Mouse (Mus musculus): Measurements from ENCODE around the gene Fuz. TPM values are rescaled to one million over a fixed set of nuclear protein-coding genes. Genes with fewer than 3 reads are reported as not detected.
A peak's percentile ranks its signal among the peaks of the same experiment; 100 is the strongest.

Gene Fuz
- 13.6 and 14.6 TPM in 2 replicates for polyA plus RNA-seq (2015; fragmentation: Nextera tagmentation; extraction: Ambion mirVana)

DNA sequence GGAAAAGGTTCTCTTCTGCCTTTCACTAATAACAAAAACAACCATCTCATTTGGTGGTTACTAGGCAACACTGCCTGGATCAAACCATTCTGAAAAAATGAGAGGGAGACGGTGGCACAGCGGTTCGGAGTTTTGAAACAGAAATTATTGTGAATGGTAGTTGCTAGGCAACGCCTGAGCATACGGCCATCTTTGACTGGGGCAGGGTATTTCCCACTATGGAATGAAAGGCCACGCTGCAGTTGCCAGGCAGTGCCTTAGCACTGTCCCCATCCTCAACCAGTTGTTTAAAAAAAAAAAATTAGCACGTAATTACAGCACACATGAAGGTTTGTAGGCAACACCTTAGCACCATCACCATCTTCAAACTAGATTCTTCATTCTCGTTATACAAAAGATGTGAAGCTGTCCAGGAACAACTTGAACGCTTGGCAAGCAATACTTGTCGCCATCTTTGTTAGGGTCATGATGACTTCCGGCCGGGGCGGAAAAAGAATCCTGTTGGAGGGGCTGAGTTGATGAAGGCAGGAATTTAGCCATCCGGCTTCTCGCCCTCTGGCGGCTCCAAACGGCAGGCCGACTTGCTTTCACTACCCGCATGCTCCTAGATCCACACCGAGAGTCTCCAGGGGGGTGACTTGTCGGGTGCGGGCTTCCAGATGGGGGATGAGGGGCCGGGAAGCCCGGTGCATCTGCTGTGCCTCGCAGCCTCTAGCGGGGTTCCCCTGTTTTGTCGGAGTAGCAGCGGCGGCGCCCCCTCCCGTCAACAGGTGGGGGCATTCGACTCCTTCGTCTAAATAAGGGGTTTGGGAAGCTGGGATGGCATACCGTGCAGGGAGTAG lies at the start of gene Fuz:
Gene Fuz, plus strand, starts transcription at position 487 of the 842 bp plus-strand sequence.
- peak within 1 kb of the TSS; percentile 76 for H3K4me2 ChIP-seq
- H3K27me3 ChIP-seq (replicated peaks) = no peaks in the 10 kb centered on the region
- peak within 1 kb of the TSS; percentile 67 for H3K4me3 ChIP-seq
- peak within 1 kb of the TSS; percentile 89 for H3K27ac ChIP-seq (replicated peaks)
- ATAC-seq (ENCODE audit: extremely low read depth, insufficient number of reproducible peaks, low FRiP score, low TSS enrichment) = no peak; the same call in 1 of the 2 replicates
- WGBS = 1% methylated on average over 34 of the region's 34 CpGs
- H3K9me3 ChIP-seq = no peaks in the 10 kb centered on the region
- peak within 1 kb of the TSS; percentile 85 for H3K9ac ChIP-seq
- peaks cover 24% of the 10 kb centered on the region for H3K36me3 ChIP-seq
- H3K4me1 ChIP-seq = peaks cover 48% of the 10 kb centered on the region

DNA sequence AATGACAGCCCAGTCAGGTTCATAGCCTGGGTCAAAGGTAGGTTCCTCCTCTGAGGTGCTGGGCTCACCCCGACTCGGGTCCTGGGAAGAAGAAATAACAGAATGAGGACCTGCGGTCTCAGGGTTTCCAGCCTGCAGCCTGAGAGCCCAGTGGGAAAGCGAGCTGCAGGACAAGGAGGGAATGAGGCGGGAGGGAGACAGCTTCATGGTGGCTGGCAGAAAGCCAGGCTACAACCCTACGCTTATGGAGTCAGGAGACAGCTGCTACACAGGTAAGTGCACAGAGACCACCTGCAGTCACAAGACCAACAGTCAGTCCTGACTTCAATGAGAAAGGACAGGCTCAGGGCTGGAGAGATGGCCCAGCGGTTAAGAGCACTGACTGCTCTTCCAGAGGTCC lies 49.1 kb upstream of the Fuz start:
- H3K9ac ChIP-seq = no peak overlapping the region
- H3K4me3 ChIP-seq = peak overlapping the region; percentile 8; the same call in 1 of the 2 replicates
- H3K27ac ChIP-seq (replicated peaks) = no peak overlapping the region
- WGBS = 90% methylated on average over 7 of the region's 7 CpGs
- no peak overlapping the region for H3K4me2 ChIP-seq
- peaks cover 25% of the 10 kb centered on the region for H3K4me1 ChIP-seq
- ATAC-seq (ENCODE audit: extremely low read depth, insufficient number of reproducible peaks, low FRiP score, low TSS enrichment) = no peak
- H3K27me3 ChIP-seq (replicated peaks) = 0 out of 2 replicates have a peak, but pooled peaks cover 5% of the 10 kb centered on the region
- no peaks in the 10 kb centered on the region for H3K9me3 ChIP-seq
- H3K36me3 ChIP-seq = peaks cover 59% of the 10 kb centered on the region

DNA sequence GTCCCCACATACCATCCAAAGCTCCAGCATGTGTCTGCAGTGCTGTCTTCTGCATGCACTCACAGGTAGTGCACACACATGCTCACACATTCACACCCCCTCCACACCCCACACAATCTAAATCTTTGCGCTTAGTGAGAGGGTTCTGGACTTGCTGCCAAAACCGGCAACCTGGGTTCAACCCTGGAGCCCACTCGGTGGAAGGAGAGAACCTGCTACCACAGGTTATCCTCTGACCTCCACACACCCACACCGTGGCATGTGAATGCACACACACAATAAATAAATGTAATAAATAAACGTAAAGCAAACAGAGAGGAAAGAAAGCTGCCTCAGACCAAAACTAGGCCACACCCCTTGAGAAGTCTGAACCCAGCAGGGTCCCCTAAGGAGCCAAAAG lies 48.1 kb upstream of the Fuz start:
- H3K4me1 ChIP-seq = peaks cover 32% of the 10 kb centered on the region
- H3K36me3 ChIP-seq = peaks cover 58% of the 10 kb centered on the region
- peak overlapping the region; percentile 82 for H3K4me3 ChIP-seq
- 72% methylated on average over 5 of the region's 5 CpGs for WGBS
- no peak for ATAC-seq (ENCODE audit: extremely low read depth, insufficient number of reproducible peaks, low FRiP score, low TSS enrichment)
- no peaks in the 10 kb centered on the region for H3K9me3 ChIP-seq
- no peaks in the 10 kb centered on the region for H3K27me3 ChIP-seq (replicated peaks)
- H3K4me2 ChIP-seq = peak overlapping the region; percentile 96
- peak overlapping the region; percentile 99; the same call in 1 of the 2 replicates for H3K27ac ChIP-seq (replicated peaks)
- H3K9ac ChIP-seq = peak overlapping the region; percentile 94

DNA sequence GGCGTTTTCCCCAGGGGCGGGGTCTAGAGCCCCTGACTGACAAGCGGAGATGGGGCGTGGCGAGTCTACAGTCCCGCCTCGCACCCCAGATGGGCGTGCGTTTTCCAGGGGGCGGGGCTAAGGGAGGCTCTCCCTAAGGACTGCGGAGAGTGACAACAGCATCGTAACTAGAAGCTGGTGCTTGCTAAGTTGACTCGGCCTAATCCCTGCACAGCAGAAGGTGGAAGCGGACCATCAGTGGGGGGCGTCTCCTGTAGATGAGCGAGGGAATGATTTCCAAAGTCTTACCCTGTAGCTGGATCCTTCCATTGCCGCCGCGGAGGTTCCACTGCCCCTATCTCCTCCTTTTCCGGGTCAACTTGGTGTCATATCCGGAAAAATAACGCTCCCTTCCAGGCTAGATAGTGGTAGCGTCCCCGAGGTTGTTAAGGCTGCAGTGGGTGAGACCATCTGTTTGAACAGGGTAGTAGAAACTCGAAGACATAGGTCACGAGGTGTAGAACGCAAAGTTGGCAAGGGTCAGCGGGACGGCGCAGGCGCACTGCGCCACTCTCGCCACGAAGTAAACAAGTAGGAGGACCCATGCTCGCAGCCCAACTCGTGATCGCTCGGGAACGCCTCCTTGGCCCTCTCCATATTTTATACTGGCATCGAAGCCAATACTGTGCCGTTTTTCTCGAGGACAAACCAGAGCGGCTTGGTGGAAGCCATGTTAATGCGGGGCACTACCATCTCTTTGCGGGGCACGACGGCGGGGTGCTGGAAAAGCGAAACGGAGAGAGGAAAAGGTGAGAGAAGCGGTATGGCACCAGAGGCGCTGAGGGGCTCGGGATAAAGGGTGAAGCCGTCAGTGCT lies 47.1 kb upstream of the Fuz start, which contains the start of the genes Akt1s1 and Tbc1d17:
Gene Akt1s1, plus strand, starts transcription at position 431 of the 855 bp plus-strand sequence.
Gene Tbc1d17, minus strand, starts transcription at position 519 of the 855 bp plus-strand sequence.
- peak within 1 kb of the TSS; percentile 82 for H3K4me3 ChIP-seq
- no peaks in the 10 kb centered on the region for H3K27me3 ChIP-seq (replicated peaks)
- peaks cover 42% of the 10 kb centered on the region for H3K4me1 ChIP-seq
- WGBS = under 1% methylated on average over 54 of the region's 54 CpGs
- no peaks in the 10 kb centered on the region for H3K9me3 ChIP-seq
- H3K27ac ChIP-seq (replicated peaks) = peak within 1 kb of the TSS; percentile 99
- peak; percentile 81 for ATAC-seq (ENCODE audit: extremely low read depth, insufficient number of reproducible peaks, low FRiP score, low TSS enrichment)
- peaks cover 53% of the 10 kb centered on the region for H3K36me3 ChIP-seq
- peak within 1 kb of the TSS; percentile 94 for H3K9ac ChIP-seq
- H3K4me2 ChIP-seq = peak within 1 kb of the TSS; percentile 96

DNA sequence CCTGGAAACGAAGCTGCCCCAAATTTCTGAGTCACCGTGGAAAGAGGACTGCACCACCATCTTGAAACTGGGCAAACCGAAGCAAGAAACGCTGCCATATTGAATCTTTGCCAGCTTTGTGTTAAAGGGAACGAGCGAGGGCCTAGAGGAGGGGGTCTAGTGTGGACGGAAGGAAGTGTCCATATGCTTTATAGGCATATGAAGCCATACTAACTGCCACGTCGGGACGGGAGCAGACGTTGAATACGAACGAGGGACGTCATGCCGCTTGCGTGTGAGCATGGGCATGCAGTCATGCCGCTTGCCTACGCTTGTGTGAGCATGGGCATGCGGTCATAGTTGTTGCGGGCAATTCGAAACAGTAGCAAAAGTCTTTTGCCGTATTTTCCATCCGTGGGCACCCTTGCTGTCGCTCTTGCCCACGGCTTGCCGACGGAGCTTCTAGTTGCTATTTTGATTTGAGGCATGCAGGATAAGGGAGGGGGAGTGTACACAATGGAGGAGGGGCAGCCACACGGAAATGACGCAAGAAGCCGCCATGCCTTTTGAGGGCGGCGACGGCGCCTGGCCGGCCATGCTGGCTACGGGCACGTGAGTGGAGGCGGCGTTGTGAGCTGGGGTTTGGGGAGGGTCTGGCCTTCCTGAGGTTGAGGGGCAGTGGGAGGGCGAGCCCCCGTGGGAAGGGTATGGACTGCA lies 46.3 kb upstream of the Fuz start:
- Histone ChIP-seq H3K4me3 (peak overlapping the region; percentile 82), H3K9ac (peak overlapping the region; percentile 94), H3K4me2 (peak overlapping the region; percentile 96), H3K27ac (replicated peaks) (peak overlapping the region; percentile 99), H3K4me1 (peaks cover 47% of the 10 kb centered on the region), H3K36me3 (peaks cover 46% of the 10 kb centered on the region), H3K27me3 (replicated peaks) (no peaks in the 10 kb centered on the region), H3K9me3 (no peaks in the 10 kb centered on the region)
- ATAC-seq (ENCODE audit: extremely low read depth, insufficient number of reproducible peaks, low FRiP score, low TSS enrichment) = peak; percentile 53; the same call in 1 of the 2 replicates
- under 1% methylated on average over 41 of the region's 41 CpGs for WGBS

DNA sequence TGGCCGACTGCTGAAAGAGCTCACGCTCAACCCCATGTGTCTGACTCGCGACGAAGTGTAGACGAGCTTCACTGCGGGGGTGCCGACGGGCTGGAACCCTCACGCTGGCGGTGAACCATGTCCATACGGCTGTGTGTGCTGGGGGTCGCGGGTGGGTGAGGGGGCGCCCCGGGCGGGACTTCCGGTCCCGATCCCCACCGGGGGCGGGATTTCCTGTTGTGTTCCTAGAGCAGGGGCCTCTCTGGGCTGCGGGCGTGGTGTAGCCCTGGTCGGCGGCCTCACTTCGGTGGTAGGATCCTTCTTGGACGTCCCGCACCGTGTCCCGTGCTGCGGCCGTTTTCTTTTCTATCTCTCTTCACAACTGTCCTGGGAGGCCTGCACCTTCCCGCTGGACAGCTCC lies 45.7 kb upstream of the Fuz start:
- Histone ChIP-seq H3K4me1 (peaks cover 52% of the 10 kb centered on the region), H3K27me3 (replicated peaks) (no peaks in the 10 kb centered on the region), H3K36me3 (peaks cover 40% of the 10 kb centered on the region), H3K9ac (peak overlapping the region; percentile 94), H3K9me3 (no peaks in the 10 kb centered on the region), H3K27ac (replicated peaks) (peak overlapping the region; percentile 99), H3K4me3 (peak overlapping the region; percentile 82), H3K4me2 (peak overlapping the region; percentile 96)
- ATAC-seq (ENCODE audit: extremely low read depth, insufficient number of reproducible peaks, low FRiP score, low TSS enrichment) = no peak
- WGBS = under 1% methylated on average over 33 of the region's 33 CpGs

DNA sequence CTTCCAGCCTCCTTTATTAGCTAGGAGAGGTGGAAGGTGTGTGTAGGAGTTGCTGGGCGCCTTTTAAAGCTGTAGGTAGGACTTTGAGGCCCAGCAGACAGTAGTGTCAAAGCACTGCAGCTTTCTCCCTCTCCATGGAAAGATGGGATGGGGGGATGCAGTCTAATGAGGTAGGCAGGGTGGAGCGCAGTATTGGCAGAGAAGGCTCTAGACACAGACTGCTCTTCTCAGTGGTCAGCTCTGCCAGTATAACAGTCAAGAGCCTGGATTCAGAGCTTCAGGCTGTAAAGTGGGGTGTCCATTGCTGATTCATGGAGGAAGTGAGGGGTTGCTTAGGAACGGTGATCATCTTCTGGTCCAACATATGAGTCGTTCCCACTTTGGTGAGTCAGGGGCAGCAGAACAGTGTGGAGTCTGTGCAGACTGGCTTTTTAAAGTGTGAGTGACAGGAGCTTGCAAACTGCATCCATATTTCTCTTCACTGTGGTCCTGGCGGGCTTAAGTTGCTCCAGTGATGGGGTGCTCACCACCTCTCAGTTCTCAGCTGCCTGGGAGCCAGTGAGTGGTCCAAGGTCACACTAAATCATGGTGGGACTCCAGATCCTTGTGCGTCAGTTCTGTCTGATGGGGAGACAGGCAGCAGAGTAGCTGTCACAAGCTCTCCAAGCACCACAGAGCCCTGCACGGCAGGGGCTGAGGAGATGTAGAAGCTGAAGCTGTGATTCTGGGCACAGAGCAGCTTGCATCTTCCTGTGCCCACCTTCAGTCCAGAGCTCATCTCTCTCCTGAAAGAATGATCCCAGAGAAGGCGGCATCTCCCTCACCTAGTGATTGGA lies 44.9 kb upstream of the Fuz start:
- Histone ChIP-seq H3K9me3 (no peaks in the 10 kb centered on the region), H3K4me3 (peak overlapping the region; percentile 82), H3K4me2 (peak overlapping the region; percentile 96), H3K36me3 (peaks cover 31% of the 10 kb centered on the region), H3K27ac (replicated peaks) (peak overlapping the region; percentile 99), H3K27me3 (replicated peaks) (no peaks in the 10 kb centered on the region), H3K9ac (peak overlapping the region; percentile 94), H3K4me1 (peaks cover 61% of the 10 kb centered on the region)
- WGBS = 69% methylated on average over 8 of the region's 8 CpGs
- ATAC-seq (ENCODE audit: extremely low read depth, insufficient number of reproducible peaks, low FRiP score, low TSS enrichment) = no peak

DNA sequence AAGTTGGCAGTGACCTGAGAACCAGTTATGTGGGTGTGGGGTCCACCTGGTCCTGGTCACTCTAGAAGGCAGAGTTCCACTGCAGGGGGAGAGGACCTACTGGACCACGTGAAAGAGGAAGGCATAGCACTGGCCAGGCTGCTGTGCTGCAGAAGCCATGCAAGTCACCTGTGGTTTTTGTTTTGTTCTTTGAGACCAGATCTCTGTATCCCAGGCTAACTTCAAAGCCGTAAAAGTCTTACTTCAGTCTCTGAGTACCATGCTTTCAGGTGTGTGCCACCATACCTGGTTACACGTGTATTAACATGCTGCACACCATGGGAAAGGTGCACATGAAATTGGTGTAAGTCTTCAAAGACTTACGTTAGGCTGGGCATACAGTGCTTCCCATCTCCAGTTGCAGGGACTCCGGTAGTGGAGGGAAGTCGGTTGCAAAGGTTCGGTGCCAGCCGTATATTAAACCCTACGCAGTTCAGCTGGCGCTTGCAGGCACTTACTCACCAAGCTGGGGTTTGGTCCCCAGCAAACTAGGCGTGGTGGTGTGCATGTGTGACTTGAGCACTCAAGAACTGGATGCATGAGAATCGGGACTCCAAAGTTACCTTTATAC lies 44.1 kb upstream of the Fuz start:
- WGBS = 87% methylated on average over 12 of the region's 12 CpGs
- peak overlapping the region; percentile 82 for H3K4me3 ChIP-seq

DNA sequence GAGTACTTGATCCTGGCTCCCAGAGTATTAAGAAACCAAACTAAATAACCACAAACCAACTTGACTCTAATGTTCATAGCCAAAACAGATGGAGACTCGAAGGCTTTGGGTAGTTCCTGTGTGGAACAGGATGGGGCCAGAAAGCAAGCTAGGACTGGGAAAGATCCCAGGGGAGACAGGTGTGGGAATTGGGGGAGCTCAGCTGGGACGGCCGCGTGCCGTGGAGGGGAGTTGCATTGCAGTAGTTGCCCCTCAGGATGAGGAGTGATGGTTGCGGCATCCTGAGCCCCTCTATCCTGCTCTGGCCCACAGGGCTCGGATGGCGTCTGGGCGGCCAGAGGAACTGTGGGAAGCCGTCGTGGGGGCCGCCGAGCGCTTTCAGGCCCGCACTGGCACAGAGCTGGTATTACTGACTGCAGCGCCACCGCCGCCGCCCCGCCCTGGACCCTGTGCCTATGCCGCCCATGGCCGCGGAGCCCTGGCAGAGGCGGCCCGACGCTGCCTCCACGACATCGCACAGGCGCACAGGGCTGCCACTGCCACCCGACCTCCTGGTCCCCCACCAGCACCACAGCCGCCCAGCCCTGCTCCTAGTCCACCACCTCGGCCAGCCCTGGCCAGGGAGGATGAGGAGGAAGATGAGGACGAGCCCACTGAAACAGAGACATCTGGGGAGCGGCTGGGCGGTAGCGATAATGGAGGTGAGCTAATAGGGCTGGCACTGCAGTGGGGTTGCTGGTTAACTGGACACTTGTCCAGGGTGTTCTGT lies 43.4 kb upstream of the Fuz start:
- peaks cover 67% of the 10 kb centered on the region for H3K4me1 ChIP-seq
- H3K27ac ChIP-seq (replicated peaks) = no peak overlapping the region
- no peaks in the 10 kb centered on the region for H3K27me3 ChIP-seq (replicated peaks)
- H3K4me2 ChIP-seq = peak overlapping the region; percentile 87; the same call in 1 of the 2 replicates
- H3K9ac ChIP-seq = peak overlapping the region; percentile 24; the same call in 1 of the 2 replicates
- no peak for ATAC-seq (ENCODE audit: extremely low read depth, insufficient number of reproducible peaks, low FRiP score, low TSS enrichment)
- no peaks in the 10 kb centered on the region for H3K9me3 ChIP-seq
- 84% methylated on average over 36 of the region's 36 CpGs for WGBS
- peaks cover 21% of the 10 kb centered on the region for H3K36me3 ChIP-seq
- peak overlapping the region; percentile 15; the same call in 1 of the 2 replicates for H3K4me3 ChIP-seq

More for the DNA sequence above, 44.1 kb upstream of the Fuz start:
- no peak for ATAC-seq (ENCODE audit: extremely low read depth, insufficient number of reproducible peaks, low FRiP score, low TSS enrichment)
- Histone ChIP-seq H3K4me2 (peak overlapping the region; percentile 96), H3K27ac (replicated peaks) (no peak overlapping the region; the same call in 1 of the 2 replicates), H3K9me3 (no peaks in the 10 kb centered on the region), H3K27me3 (replicated peaks) (no peaks in the 10 kb centered on the region), H3K4me1 (peaks cover 68% of the 10 kb centered on the region), H3K9ac (peak overlapping the region; percentile 94), H3K36me3 (peaks cover 24% of the 10 kb centered on the region)

All from heart, embryonic 13.5 days (tissue).